Mouse (Mus musculus) sigmoid colon, adult 10 weeks (tissue): Measurements from ENCODE around the gene Fam229b. TPM values are rescaled to one million over a fixed set of nuclear protein-coding genes. Genes with fewer than 3 reads are reported as not detected.

Experiments
- polyA plus RNA-seq: library from polyadenylated mRNA; stranded (reverse); fragments of 350-450 nt; fragmentation: Illumina TruSeq; extraction: RNeasy Lipid Tissue Mini Kit (QIAGEN cat#74804); gene quantifications from one replicate; pipeline ENCODE4 v1.2.3, GENCODE M21; 2014; ENCODE audit warnings: low read depth, low replicate concordance

Fam229b gene
- polyA plus RNA-seq: 4.0 TPM

DNA sequence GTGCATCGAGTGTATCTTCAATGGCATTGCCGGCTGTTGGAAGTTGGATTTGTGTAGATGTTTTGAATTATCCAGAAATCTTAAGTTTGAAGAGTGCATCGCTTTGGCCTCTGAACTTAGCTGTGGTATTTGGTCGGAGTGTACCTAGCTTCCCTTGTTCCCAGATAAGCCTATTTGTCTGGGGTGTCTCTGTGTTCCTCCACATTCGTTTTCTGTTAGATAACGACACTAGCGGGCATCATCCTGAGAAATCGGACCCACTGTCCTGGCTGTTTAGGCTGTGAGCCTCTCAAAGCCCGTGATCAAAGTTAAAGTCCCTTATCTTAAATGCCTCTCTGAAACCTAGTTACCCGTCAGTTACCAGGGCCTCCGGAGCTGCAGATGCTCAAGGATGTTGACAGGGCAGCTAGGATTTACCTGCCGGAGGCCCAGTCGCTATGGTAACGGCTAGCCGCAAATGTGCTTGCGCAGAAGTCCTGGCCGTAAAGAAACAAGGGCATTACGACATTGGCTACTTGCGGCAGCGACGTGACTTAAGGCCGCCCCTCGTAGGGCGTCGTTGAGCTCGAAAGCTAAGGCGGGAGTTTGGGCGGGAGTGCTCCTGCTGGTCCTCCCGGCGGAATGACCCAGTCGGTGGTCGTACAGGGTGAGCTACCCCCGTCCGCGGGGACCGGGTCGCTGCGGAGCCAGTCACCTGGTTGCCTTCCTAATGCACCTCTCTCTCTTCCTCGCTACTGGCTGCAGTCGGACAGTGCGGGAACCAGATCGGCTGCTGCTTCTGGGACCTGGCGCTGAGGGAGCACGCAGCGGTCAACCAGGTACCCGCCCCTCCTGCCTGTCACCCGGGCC is at the start of gene Fam229b, which contains the start of gene Tube1:
Gene Fam229b, minus strand, starts transcription at position 453 of the 849 bp plus-strand sequence.
Gene Tube1, plus strand, starts transcription at position 515 of the 849 bp plus-strand sequence.

DNA sequence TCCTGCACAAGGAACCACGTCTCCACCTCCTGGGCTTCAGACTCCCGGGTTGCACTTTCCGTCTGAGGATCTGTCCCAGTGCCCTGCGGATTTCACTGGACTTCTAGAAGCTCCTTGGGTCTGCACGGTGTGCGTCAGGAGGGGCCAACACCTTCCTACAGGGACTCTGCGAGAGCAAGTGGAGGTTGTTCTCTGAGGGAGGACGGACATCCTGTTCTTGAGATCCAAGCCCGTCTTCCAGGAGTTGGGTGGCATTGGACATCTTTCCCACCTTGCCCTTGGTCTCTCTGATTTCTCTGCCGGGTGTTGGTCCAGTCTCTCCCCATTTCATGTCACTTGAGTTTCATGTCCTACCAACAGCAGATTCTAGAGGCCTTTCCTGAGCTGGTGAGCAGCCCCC is 30.0 kb upstream of the Fam229b start, which contains the start of gene Ccn6:
Gene Ccn6, minus strand, starts transcription at position 101 of the 400 bp plus-strand sequence.

Other genes starting within 250 kb of the Fam229b start
- 19.2 TPM for gene Lama4, start 168.4 kb downstream of the Fam229b start, polyA plus RNA-seq
- 6.3 TPM for gene Tube1, start 62 bp upstream of the Fam229b start, polyA plus RNA-seq
- not detected for gene Ccn6, start 29.9 kb upstream of the Fam229b start, polyA plus RNA-seq
- 10.6 TPM for gene Fyn, start 234.9 kb upstream of the Fam229b start, polyA plus RNA-seq